Mouse (Mus musculus) CH12.LX (cell line): ENCODE data around the gene Elp6.

ENCODE experiments used
- CHD2 ChIP-seq: IDR thresholded peaks from 2 replicates; pipeline ENCODE4 v1.6.1; 2011; ENCODE audit warnings: low read length, improper control_type of control experiment
- CTCF ChIP-seq, 2 experiments: IDR thresholded peaks in 1 of 2; conservative IDR thresholded peaks in 1 of 2; 2 replicates each; pipeline ENCODE4 v1.5.1; 2011 to 2012; ENCODE audit warnings: low read depth in 2 of 2, low read length in 2 of 2, improper control_type of control experiment in 1 of 2, inconsistent platforms in 1 of 2, mild to moderate bottlenecking in 1 of 2, moderate library complexity in 1 of 2
- EP300 ChIP-seq: IDR thresholded peaks from 2 replicates; pipeline ENCODE4 v1.6.1; 2011; ENCODE audit warnings: low read length, improper control_type of control experiment
- ETS1 ChIP-seq: conservative IDR thresholded peaks from 2 replicates; pipeline ENCODE4 v1.6.1; 2012; ENCODE audit warnings: low read depth, mild to moderate bottlenecking, inconsistent platforms, low read length, improper control_type of control experiment, moderate library complexity
- MAX ChIP-seq: IDR thresholded peaks from 2 replicates; pipeline ENCODE4 v1.6.1; 2011; ENCODE audit warnings: low read length, improper control_type of control experiment
- MAZ ChIP-seq: IDR thresholded peaks from 2 replicates; pipeline ENCODE4 v1.6.1; 2012; ENCODE audit warnings: low read depth, mild to moderate bottlenecking, inconsistent platforms, low read length, improper control_type of control experiment, moderate library complexity
- NRF1 ChIP-seq: IDR thresholded peaks from 2 replicates; pipeline ENCODE4 v1.6.1; 2014; ENCODE audit warnings: low read depth, mild to moderate bottlenecking, inconsistent platforms, low read length, improper control_type of control experiment, moderate library complexity
- POLR2A ChIP-seq: IDR thresholded peaks from 2 replicates; pipeline ENCODE4 v1.6.1; 2011; ENCODE audit warnings: low read depth, mild to moderate bottlenecking, improper control_type of control experiment, low read length
- SIN3A ChIP-seq: IDR thresholded peaks from 2 replicates; pipeline ENCODE4 v1.6.1; 2012; ENCODE audit warnings: low read length, improper control_type of control experiment, inconsistent platforms
- USF1 ChIP-seq: IDR thresholded peaks from 2 replicates; pipeline ENCODE4 v1.6.1; 2014; ENCODE audit warnings: low read depth, mild to moderate bottlenecking, inconsistent platforms, low read length, improper control_type of control experiment
- ZKSCAN1 ChIP-seq: IDR thresholded peaks from 2 replicates; pipeline ENCODE4 v1.6.1; 2012; ENCODE audit warnings: low read depth, inconsistent platforms, low read length, improper control_type of control experiment, borderline replicate concordance
- ZMIZ1 ChIP-seq: IDR thresholded peaks from 2 replicates; pipeline ENCODE4 v1.6.1; 2012; ENCODE audit warnings: low read depth, mild to moderate bottlenecking, inconsistent platforms, low read length, improper control_type of control experiment

DNA sequence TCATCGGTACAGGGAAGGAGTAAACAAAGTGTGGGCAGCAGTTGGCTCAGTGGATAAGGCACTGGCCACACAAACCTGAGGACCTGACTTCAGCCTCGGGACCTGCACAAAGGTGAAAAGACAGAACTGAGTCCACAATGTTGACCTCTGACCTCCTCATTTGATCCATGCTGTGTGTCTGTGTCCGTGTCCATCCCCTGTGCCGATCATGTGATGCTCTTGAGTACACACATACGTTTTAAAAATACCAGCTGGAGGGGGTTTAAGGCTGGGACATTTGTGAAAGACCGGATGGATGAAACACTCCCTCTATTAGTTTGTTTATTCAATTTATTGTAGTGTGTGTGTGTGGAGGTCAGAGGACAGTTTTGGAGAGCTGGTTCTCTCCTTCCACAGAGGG, 38.8 kb downstream of the Elp6 start:
- TF ChIP-seq POLR2A (no peak), EP300 (no peak), ZMIZ1 (no peak), CTCF (conservative IDR thresholded peaks at IDR 0.05 in 1 of 2, IDR thresholded peaks at IDR 0.05 in 1 of 2; ENCODE audit: low read depth in 2 of 2, low read length in 2 of 2) (no peak), MAZ (no peak), MAX (no peak), NRF1 (no peak), CHD2 (no peak), ETS1 (no peak), ZKSCAN1 (no peak), USF1 (no peak), SIN3A (no peak)
